Mouse (Mus musculus): ENCODE measurements at regions not wholly inside any gene's neighbourhood (a gene's known extent, or its start where the extent isn't known, plus 50 kb on each side); places are given as distances from the start of the nearest gene placed in this dataset.

GRCm38 (mm10) chr1:138343451-138343850 lies 69.9 kb downstream of the Atp6v1g3 start:
- peak; percentile 19 for DNase-seq

GRCm38 (mm10) chr1:138344920-138345319 lies 71.4 kb downstream of the Atp6v1g3 start:
- no peak for DNase-seq

GRCm38 (mm10) chr1:138345992-138346391 lies 72.5 kb downstream of the Atp6v1g3 start:
- no peak for DNase-seq

- no peak for DNase-seq
Observed at GRCm38 (mm10) chr1:138346904-138347303, 73.4 kb downstream of the Atp6v1g3 start.

- peak; percentile 51 for DNase-seq
Observed at GRCm38 (mm10) chr1:138348447-138348846, 74.9 kb downstream of the Atp6v1g3 start.

- no peak for DNase-seq
Observed at GRCm38 (mm10) chr1:138349099-138349498, 75.6 kb downstream of the Atp6v1g3 start.

GRCm38 (mm10) chr1:138356407-138356806 lies 82.9 kb downstream of the Atp6v1g3 start:
- no peak for DNase-seq

- no peak for DNase-seq
Observed at GRCm38 (mm10) chr1:138362684-138363472, 89.3 kb downstream of the Atp6v1g3 start.

GRCm38 (mm10) chr1:138369953-138370482 lies 96.5 kb downstream of the Atp6v1g3 start:
- DNase-seq: no peak

- no peak for DNase-seq
Observed at GRCm38 (mm10) chr1:138371474-138371873, 97.9 kb downstream of the Atp6v1g3 start.

GRCm38 (mm10) chr1:138384146-138384545 lies 110.6 kb downstream of the Atp6v1g3 start:
- no peak for DNase-seq

GRCm38 (mm10) chr1:138385156-138385841 lies 111.8 kb downstream of the Atp6v1g3 start:
- DNase-seq: peak; percentile 7

- DNase-seq: no peak
Observed at GRCm38 (mm10) chr1:138386001-138386400, 112.5 kb downstream of the Atp6v1g3 start.

GRCm38 (mm10) chr1:138388634-138389033 lies 115.1 kb downstream of the Atp6v1g3 start:
- no peak for DNase-seq

- no peak for DNase-seq
Observed at GRCm38 (mm10) chr1:138389676-138390075, 116.1 kb downstream of the Atp6v1g3 start.

- DNase-seq: no peak
Observed at GRCm38 (mm10) chr1:138418610-138419009, 145.1 kb downstream of the Atp6v1g3 start.

- no peak for DNase-seq
Observed at GRCm38 (mm10) chr1:138427416-138427815, 153.9 kb downstream of the Atp6v1g3 start.

Measured in adrenal gland, postnatal 10 days (tissue).